Mouse (Mus musculus) intestine, embryonic 16.5 days (tissue): Measurements from ENCODE around the gene Gm16867. TPM values are rescaled to one million over a fixed set of nuclear protein-coding genes. Genes with fewer than 3 reads are reported as not detected.
"Not testable (repeated sequence)": the region's sequence is repeated elsewhere in the genome, so short reads cannot be mapped to it uniquely, and the experiment has no call there.

Experiments
- ATAC-seq: fragments of 200-750 bp; cut with Nextera tagmentation; 2 replicates; pipeline ENCODE4 v1.8.0; 2017; ENCODE audit warnings: moderate TSS enrichment, moderate library complexity
- H3K27ac ChIP-seq: fragments of 300-500 bp; sonication (generic); 2 replicates; pipeline ENCODE4 v1.5.1; 2014; ENCODE audit warnings: mild to moderate bottlenecking, low read length
- H3K27me3 ChIP-seq: fragments of 300-500 bp; sonication (generic); replicated peaks from 2 replicates; pipeline ENCODE4 v1.6.1; 2014; ENCODE audit warnings: low read length, control low read depth, mixed read lengths; ENCODE audit not compliant: control insufficient read depth, insufficient read depth
- H3K36me3 ChIP-seq: fragments of 300-500 bp; sonication (generic); 2 replicates; pipeline ENCODE4 v1.6.1; 2014; ENCODE audit warnings: low read length, control low read depth; ENCODE audit not compliant: control insufficient read depth, insufficient read depth
- H3K4me1 ChIP-seq: fragments of 300-500 bp; sonication (generic); 2 replicates; pipeline ENCODE4 v1.6.1; 2014; ENCODE audit warnings: low read length, control low read depth, mixed read lengths; ENCODE audit not compliant: control insufficient read depth, insufficient read depth
- H3K4me2 ChIP-seq: fragments of 300-500 bp; sonication (generic); 2 replicates; pipeline ENCODE4 v1.6.1; 2014; ENCODE audit warnings: low read depth, low read length, control low read depth
- H3K4me3 ChIP-seq: fragments of 300-500 bp; sonication (generic); 2 replicates; pipeline ENCODE4 v1.5.1; 2014; ENCODE audit warnings: mild to moderate bottlenecking, low read length
- H3K9ac ChIP-seq: fragments of 300-500 bp; sonication (generic); 2 replicates; pipeline ENCODE4 v1.6.1; 2014; ENCODE audit warnings: low read depth, low read length
- H3K9me3 ChIP-seq: fragments of 300-500 bp; sonication (generic); 2 replicates; pipeline ENCODE4 v1.6.1; 2016; ENCODE audit warnings: low read length, control low read depth; ENCODE audit not compliant: control insufficient read depth
- WGBS: fragments of 180-500 bp; shearing (Covaris S2); extraction: QIAGEN DNeasy Blood & Tissue Kit; methylation state at CpG from one replicate; pipeline ENCODE4 v1.1.7; 2014; 5-methylcytosine and 5-hydroxymethylcytosine counted together
- polyA plus RNA-seq: library from polyadenylated mRNA; unstranded; fragments of >200 nt; fragmentation: Nextera tagmentation; extraction: Ambion mirVana; gene quantifications from 2 replicates; pipeline ENCODE4 v1.2.1, GENCODE M21; 2015

Gm16867 gene
- polyA plus RNA-seq, 1 experiment from 2014 or later: not detected

DNA sequence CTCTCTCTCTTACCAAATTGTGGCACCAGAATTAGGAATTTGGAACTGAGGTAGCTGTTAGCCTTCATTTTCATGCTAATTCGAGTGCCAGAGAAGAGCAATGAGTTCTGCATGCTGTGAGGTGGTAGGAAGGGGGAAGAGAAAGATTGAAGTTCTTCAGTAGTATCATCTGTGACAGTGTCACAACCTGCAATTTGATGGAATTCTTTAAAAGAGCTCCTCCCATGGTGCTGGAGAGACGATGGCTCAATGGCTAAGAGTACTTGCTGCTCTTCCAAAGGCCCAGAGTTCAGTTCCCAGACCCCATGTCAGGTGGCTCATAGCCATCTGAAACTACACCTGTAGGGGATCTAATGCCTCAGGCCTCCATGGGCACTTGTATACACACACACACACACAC, 9.3 kb upstream of the Gm16867 start, which contains the start of gene Gm27179:
Gene Gm27179 (minus strand): TSS at position 101 of the 400 bp plus-strand sequence.
- not testable (repeated sequence) for H3K9ac ChIP-seq, H3K4me1 ChIP-seq, H3K4me3 ChIP-seq, H3K4me2 ChIP-seq, H3K9me3 ChIP-seq, H3K27ac ChIP-seq, H3K27me3 ChIP-seq, H3K36me3 ChIP-seq, ATAC-seq
- no CpG with 5 or more reads among the region's 2 CpGs for WGBS

GRCm38 (mm10) chr14:69507000-69507399, 3.8 kb upstream of the Gm16867 start:
- not testable (repeated sequence) for H3K27ac ChIP-seq, H3K36me3 ChIP-seq, H3K27me3 ChIP-seq, H3K4me2 ChIP-seq, H3K9me3 ChIP-seq, H3K4me3 ChIP-seq, ATAC-seq, H3K9ac ChIP-seq, H3K4me1 ChIP-seq
- no CpG with 5 or more reads among the region's 1 CpGs for WGBS

DNA sequence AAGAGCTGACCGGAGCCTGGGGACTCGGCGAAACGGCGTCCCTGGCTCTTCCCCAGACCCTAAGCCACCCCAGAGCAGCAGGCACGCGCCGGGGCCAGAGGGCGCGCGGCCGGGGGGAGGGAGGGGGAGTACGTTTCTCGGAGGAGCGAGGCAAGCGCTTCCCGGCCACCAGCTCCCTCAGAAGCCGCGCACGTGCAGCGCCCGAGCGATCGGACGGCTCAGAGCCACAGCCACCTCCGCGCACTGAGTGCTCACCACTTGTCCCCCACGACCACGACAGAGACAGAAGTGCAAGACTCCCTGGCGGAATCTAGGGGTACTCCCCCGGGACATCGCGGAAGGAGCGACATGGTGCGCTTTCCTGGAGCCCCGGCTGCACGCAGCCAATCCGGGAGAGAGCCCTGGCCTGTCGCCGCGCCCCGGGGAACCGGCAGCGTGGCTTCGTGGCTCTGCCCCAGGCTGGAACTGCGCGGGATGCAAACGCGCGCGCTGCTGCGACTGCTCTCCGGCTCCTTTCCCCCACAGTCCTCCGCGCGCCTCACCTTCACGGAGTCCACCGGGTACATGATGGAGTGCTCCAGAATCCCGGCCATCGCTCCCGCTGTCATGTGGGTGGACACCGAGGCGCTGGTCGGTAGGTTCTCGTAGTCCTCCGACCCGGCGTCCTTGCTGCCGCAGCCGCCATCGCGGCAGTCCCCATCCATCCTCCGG, 567 bp downstream of the Gm16867 start:
- H3K4me1 ChIP-seq, H3K9ac ChIP-seq, H3K4me3 ChIP-seq, H3K27me3 ChIP-seq, H3K27ac ChIP-seq, H3K4me2 ChIP-seq, H3K36me3 ChIP-seq, H3K9me3 ChIP-seq: not testable (repeated sequence)
- no CpG with 5 or more reads among the region's 73 CpGs for WGBS
- peak; percentile 58 for ATAC-seq

DNA sequence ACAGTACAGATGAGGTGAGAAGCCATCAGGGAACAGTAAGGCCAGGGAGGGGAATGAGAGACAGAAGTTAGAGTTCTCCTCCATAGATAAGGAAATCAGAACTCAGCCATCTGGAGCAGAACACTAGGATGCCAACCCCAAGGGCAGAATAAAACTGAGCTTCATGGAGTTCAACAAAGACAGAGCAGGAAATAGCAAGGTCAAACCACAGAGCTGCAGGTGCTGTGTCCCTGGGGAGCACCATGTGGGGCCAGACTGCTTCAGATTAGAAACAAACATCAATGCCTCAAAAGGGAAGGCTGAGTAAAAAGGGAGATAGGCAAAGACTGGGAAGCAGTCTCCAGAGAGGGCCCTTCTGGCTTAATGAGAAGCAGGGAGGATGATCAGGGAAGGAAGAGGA, 6.9 kb downstream of the Gm16867 start:
- H3K27ac ChIP-seq, H3K36me3 ChIP-seq, H3K4me2 ChIP-seq, H3K27me3 ChIP-seq, ATAC-seq, H3K4me1 ChIP-seq, H3K9me3 ChIP-seq, H3K4me3 ChIP-seq, H3K9ac ChIP-seq: not testable (repeated sequence)

GRCm38 (mm10) chr14:69494946-69495345, 8.2 kb downstream of the Gm16867 start:
- not testable (repeated sequence) for H3K4me1 ChIP-seq, H3K27ac ChIP-seq, H3K4me2 ChIP-seq, H3K36me3 ChIP-seq, ATAC-seq, H3K9me3 ChIP-seq, H3K4me3 ChIP-seq, H3K27me3 ChIP-seq, H3K9ac ChIP-seq
- no CpG with 5 or more reads among the region's 2 CpGs for WGBS

DNA sequence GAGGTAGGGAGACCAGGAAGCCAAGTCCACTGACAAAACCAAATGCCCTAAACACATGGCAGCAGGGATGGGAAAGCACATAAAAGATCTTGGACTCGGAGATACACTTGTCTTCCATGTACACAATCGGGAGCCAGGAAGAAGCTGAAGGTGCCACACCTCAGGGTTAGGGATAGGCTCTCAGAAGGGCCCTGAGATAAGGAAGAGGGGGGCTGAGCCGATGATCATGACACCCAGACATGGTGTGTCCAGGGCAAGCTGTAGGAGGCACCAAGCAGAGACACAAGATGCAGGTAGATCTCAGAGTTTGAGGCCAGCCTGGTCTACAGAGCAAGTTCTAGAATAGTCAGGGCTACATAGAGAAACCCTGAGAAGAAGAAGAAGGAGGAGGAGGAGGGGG, 8.6 kb downstream of the Gm16867 start:
- not testable (repeated sequence) for H3K4me2 ChIP-seq, H3K4me1 ChIP-seq, H3K27ac ChIP-seq, H3K9me3 ChIP-seq, H3K27me3 ChIP-seq, H3K9ac ChIP-seq, H3K4me3 ChIP-seq, H3K36me3 ChIP-seq
- WGBS: no CpG with 5 or more reads among the region's 3 CpGs
- peak; percentile 67 for ATAC-seq

DNA sequence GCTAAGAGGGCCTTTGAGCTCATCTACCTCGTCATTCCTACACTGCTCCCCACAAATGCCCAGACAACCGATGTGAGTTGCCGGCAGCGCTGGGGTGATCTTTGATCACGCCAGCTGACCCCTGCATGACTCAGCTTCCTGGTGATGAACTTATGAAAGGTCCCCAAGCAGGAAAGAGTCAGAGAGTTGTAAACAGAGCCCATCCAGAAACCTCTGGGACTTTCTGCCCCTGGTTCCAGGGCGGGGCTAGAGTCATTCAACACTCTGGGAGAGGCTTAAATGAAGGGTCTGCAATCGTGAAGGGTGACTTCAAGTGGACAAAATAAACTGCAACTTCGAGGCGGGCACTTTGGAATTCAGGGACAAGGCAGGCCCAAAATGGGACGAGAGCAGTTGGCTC, 15.2 kb downstream of the Gm16867 start:
- H3K27ac ChIP-seq, H3K4me3 ChIP-seq, H3K36me3 ChIP-seq, H3K4me2 ChIP-seq, H3K27me3 ChIP-seq, H3K4me1 ChIP-seq, H3K9me3 ChIP-seq, H3K9ac ChIP-seq: not testable (repeated sequence)
- peak; percentile 76 for ATAC-seq
- WGBS: no CpG with 5 or more reads among the region's 10 CpGs

GRCm38 (mm10) chr14:69485466-69486135, 17.6 kb downstream of the Gm16867 start:
- H3K27me3 ChIP-seq, H3K4me1 ChIP-seq, H3K4me3 ChIP-seq, H3K9ac ChIP-seq, H3K36me3 ChIP-seq, H3K9me3 ChIP-seq, H3K27ac ChIP-seq, H3K4me2 ChIP-seq: not testable (repeated sequence)
- WGBS: no CpG with 5 or more reads among the region's 18 CpGs
- peak; percentile 64; the same call in 1 of the 2 replicates for ATAC-seq

DNA sequence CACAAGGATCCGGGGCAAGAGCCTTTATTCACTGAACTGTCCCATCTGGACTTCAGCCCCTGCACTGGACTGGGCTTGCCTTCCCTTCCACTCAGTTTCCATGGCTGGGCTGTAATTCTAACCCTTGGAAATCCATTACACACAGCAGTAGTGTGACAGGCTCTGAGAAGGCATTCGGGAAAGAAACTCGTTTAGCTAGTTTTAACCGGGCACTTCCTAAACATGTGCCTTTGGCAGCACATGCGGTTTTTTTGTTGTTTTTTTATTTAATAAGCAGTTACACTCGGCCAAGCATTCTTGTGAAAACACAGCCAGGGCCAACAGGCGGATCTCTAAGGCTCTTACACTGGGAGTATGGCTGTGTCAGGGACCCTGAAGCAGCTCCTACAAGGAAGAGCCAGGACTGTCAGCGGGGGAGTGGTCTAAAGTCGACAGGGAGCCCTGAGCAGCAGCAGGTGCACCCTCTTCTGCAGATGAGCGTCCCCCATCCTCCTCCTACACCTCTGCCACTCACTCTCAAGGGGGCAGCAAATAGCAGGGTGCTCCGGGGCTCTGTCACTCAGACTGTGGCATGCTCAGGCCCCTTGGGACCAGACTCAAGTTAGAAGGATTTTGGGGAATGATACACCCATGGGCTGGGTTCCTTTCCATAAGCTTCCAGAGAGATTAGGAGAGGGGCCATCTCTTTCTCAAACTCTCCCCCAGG, 29.1 kb downstream of the Gm16867 start:
- H3K9me3 ChIP-seq, H3K27me3 ChIP-seq, H3K4me2 ChIP-seq, H3K4me1 ChIP-seq, H3K4me3 ChIP-seq, H3K36me3 ChIP-seq, H3K27ac ChIP-seq, H3K9ac ChIP-seq: not testable (repeated sequence)
- peak; percentile 83 for ATAC-seq
- WGBS: no CpG with 5 or more reads among the region's 11 CpGs
